Mouse (Mus musculus): ENCODE data around the gene St14. TPM values are rescaled to one million over a fixed set of nuclear protein-coding genes. Genes with fewer than 3 reads are reported as not detected.

Gene St14
- polyA plus RNA-seq, 1 experiment from 2014 or later: 36.6 TPM

DNA sequence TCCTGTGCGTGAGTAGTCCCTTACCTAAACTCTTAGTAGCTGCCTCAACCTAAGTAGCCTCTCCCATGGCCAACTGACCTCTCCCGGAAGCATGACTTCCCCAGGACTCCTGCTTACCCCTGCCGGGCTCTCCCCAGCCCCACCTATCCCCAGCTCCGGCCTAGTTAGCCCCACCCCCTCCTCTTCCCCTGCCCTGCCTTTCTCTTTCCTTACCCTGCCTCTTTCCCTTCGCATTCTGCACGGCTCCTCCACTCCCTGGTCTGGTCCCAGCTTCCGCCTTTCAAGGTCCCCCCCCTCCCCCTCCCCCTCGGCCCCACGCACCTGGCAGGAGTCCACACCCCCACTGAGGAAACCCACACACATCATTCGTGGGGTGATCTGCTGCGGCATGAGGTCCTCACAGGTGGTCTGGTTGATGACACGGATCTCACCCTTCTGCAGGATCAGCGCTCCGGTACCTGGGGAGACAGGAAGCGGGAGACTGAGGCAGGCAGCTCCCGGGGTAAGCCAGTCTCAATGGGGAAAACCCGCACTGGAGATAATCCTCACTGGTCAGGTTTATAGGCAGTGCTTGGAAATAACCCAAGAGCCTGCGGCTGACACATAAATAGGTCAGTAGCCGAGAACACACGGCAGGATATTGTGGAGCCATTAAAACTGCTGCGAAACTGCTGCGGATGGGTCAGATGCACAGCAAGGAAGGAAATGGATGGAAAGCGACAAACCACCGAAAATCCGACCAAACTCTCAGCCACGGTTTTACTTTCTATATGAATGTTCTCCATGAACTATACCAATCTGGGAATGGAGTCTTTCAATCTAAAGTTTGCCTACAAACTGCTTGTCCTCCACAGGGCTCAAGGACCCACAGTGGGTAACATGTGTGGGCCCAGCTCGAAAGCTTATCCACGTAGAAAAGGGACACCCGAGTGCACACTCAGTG, 41.3 kb downstream of the St14 start:
- TF ChIP-seq EP300 (IDR thresholded peaks at IDR 0.05) (no peak), CTCF (IDR thresholded peaks at IDR 0.05) (no peak)
- H3K4me3 ChIP-seq (ENCODE audit: low read depth, low read length): no peak overlapping the region
- no peak overlapping the region for H3K4me2 ChIP-seq (replicated peaks; ENCODE audit: low read depth, low read length)
- H3K9ac ChIP-seq (replicated peaks; ENCODE audit: low read depth): no peak overlapping the region
- H3K27me3 ChIP-seq (replicated peaks; ENCODE audit: insufficient read depth, low read length): no peaks in the 10 kb centered on the region
- H3K27ac ChIP-seq (ENCODE audit: low read length): no peak overlapping the region
- DNase-seq (ENCODE audit: low spot score): no peak
- 76% methylated on average over 29 of the region's 29 CpGs for WGBS
- no peaks in the 10 kb centered on the region for H3K9me3 ChIP-seq (ENCODE audit: low read length)
- ATAC-seq: no peak
- H3K4me1 ChIP-seq (ENCODE audit: insufficient read depth, low read depth, low read length): no peaks in the 10 kb centered on the region
- H3K36me3 ChIP-seq (ENCODE audit: insufficient read depth, low read length): no peaks in the 10 kb centered on the region

DNA sequence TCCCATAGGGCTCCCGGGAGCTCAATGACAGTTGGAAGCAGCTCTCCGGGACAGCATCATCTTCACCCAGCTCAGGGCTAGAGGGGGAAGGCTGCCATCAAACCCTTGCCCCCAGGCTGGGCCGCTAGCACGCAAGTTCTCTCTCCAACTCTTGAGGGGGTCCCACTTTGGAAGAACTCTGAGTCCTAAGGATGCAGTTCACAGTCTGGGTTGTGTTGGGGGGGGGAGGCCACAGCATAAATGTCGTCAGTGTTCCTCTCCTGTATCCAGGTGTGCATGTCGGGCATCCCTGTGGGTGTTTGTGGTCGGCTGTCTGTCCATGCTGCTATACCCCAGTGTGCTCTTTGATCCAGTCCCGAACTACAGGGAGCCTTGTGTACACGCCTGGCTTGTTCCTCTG, 42.1 kb downstream of the St14 start:
- Histone ChIP-seq H3K4me1 (ENCODE audit: insufficient read depth, low read depth, low read length) (no peaks in the 10 kb centered on the region), H3K4me3 (ENCODE audit: low read depth, low read length) (no peak overlapping the region), H3K27ac (ENCODE audit: low read length) (no peak overlapping the region), H3K27me3 (replicated peaks; ENCODE audit: insufficient read depth, low read length) (no peaks in the 10 kb centered on the region), H3K36me3 (ENCODE audit: insufficient read depth, low read length) (no peaks in the 10 kb centered on the region), H3K9ac (replicated peaks; ENCODE audit: low read depth) (no peak overlapping the region), H3K4me2 (replicated peaks; ENCODE audit: low read depth, low read length) (no peak overlapping the region), H3K9me3 (ENCODE audit: low read length) (no peaks in the 10 kb centered on the region)
- ATAC-seq (no peak), DNase-seq (ENCODE audit: low spot score) (no peak)
- 80% methylated on average over 9 of the region's 9 CpGs for WGBS
- TF ChIP-seq CTCF (IDR thresholded peaks at IDR 0.05): no peak
- TF ChIP-seq EP300 (IDR thresholded peaks at IDR 0.05): no peak

DNA sequence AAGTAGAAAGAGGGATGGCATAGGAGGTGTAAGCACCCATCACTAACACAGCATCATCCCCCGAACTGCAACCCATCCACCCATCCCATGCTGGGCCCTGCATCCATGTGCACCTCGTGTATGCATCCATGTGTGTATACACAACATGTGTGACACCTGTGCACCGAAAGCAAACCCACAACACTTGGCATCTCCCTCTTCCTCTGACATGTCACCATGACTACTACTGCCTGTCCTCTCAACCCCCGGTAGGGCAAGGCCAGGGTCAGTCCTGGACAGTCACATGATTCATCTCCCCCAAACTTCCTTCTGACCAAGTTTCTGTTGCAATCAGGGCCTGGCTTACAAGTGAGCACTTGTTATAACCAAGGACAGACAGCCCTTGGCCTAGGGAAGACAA, 42.8 kb downstream of the St14 start:
- Histone ChIP-seq H3K4me1 (ENCODE audit: insufficient read depth, low read depth, low read length) (no peaks in the 10 kb centered on the region), H3K9ac (replicated peaks; ENCODE audit: low read depth) (no peak overlapping the region), H3K36me3 (ENCODE audit: insufficient read depth, low read length) (no peaks in the 10 kb centered on the region), H3K4me2 (replicated peaks; ENCODE audit: low read depth, low read length) (no peak overlapping the region), H3K4me3 (ENCODE audit: low read depth, low read length) (no peak overlapping the region), H3K27me3 (replicated peaks; ENCODE audit: insufficient read depth, low read length) (no peaks in the 10 kb centered on the region), H3K27ac (ENCODE audit: low read length) (no peak overlapping the region), H3K9me3 (ENCODE audit: low read length) (no peaks in the 10 kb centered on the region)
- TF ChIP-seq CTCF (IDR thresholded peaks at IDR 0.05) (no peak), EP300 (IDR thresholded peaks at IDR 0.05) (no peak)
- ATAC-seq (no peak), DNase-seq (ENCODE audit: low spot score) (no peak)
- 72% methylated on average over 4 of the region's 4 CpGs for WGBS

DNA sequence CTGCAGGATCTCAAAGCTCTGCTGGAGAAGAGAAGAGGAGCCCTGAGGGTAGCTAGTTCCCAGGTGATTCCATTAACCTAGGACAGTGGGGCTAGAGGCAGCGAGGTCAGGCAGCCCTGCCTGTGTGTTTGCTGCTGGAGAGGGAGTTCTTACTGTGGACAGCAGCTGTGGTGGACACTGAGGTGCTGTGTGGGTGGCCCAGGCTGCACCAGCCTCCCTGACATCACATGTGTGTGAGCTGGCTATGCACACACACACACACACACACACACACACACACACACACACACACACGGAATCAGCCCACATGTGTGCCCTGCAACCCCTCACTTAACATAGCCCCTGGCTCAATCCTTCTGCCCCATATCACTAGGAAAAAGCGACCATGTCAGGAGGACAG, 43.5 kb downstream of the St14 start:
- WGBS: 58% methylated on average over 3 of the region's 3 CpGs
- TF ChIP-seq CTCF (IDR thresholded peaks at IDR 0.05): no peak
- no peak for TF ChIP-seq EP300 (IDR thresholded peaks at IDR 0.05)
- no peak overlapping the region for H3K4me3 ChIP-seq (ENCODE audit: low read depth, low read length)
- no peak overlapping the region for H3K27ac ChIP-seq (ENCODE audit: low read length)
- H3K36me3 ChIP-seq (ENCODE audit: insufficient read depth, low read length): no peaks in the 10 kb centered on the region
- no peaks in the 10 kb centered on the region for H3K9me3 ChIP-seq (ENCODE audit: low read length)
- no peak for ATAC-seq
- H3K4me2 ChIP-seq (replicated peaks; ENCODE audit: low read depth, low read length): no peak overlapping the region
- no peaks in the 10 kb centered on the region for H3K27me3 ChIP-seq (replicated peaks; ENCODE audit: insufficient read depth, low read length)
- H3K9ac ChIP-seq (replicated peaks; ENCODE audit: low read depth): no peak overlapping the region
- no peaks in the 10 kb centered on the region for H3K4me1 ChIP-seq (ENCODE audit: insufficient read depth, low read depth, low read length)
- no peak for DNase-seq (ENCODE audit: low spot score)

DNA sequence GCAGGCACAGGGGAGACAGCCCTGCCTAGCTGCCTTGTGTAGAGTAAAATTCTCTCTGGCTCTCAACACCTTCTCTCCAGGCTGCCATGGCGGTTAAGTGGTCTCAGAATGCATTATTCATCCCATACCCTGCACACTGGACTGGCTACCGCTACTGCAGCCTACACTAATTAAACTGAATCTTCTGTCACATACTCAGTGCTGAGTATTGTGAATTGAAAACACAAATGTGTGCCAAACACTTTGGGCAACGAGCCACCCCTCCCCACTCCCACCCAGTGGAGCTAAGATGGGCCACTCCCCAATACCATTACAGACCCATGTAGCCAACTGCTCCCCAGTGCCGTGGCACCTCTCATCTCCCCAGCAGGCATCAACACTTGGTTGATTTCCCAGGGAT, 44.2 kb downstream of the St14 start:
- Histone ChIP-seq H3K36me3 (ENCODE audit: insufficient read depth, low read length) (no peaks in the 10 kb centered on the region), H3K27me3 (replicated peaks; ENCODE audit: insufficient read depth, low read length) (no peaks in the 10 kb centered on the region), H3K9me3 (ENCODE audit: low read length) (no peaks in the 10 kb centered on the region), H3K27ac (ENCODE audit: low read length) (no peak overlapping the region), H3K4me3 (ENCODE audit: low read depth, low read length) (no peak overlapping the region), H3K4me1 (ENCODE audit: insufficient read depth, low read depth, low read length) (no peaks in the 10 kb centered on the region), H3K9ac (replicated peaks; ENCODE audit: low read depth) (no peak overlapping the region), H3K4me2 (replicated peaks; ENCODE audit: low read depth, low read length) (no peak overlapping the region)
- no peak for ATAC-seq
- WGBS: 72% methylated on average over 4 of the region's 4 CpGs
- TF ChIP-seq EP300 (IDR thresholded peaks at IDR 0.05) (no peak), CTCF (IDR thresholded peaks at IDR 0.05) (no peak)
- no peak for DNase-seq (ENCODE audit: low spot score)

DNA sequence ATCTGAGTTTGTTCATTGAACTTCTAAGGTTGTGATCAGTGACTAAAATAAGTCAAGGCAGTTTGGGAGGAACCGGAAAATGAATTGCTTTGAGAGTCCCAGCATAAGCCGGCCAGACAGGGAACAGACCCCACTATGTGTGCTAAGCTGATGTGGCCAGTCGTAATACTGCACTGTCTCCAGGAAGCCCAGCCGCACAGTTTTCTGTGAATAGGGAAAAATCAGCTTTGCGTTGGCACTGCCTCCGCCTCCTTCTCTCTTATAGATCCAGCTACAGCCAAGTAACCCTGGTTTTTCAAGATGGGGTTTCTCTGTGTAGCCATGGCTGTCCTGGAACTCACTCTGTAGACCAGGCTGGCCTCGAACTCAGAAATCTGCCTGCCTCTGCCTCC, 44.9 kb downstream of the St14 start:
- TF ChIP-seq CTCF (IDR thresholded peaks at IDR 0.05): no peak
- TF ChIP-seq EP300 (IDR thresholded peaks at IDR 0.05): no peak
- Histone ChIP-seq H3K4me3 (ENCODE audit: low read depth, low read length) (no peak overlapping the region), H3K27ac (ENCODE audit: low read length) (no peak overlapping the region), H3K36me3 (ENCODE audit: insufficient read depth, low read length) (no peaks in the 10 kb centered on the region), H3K9me3 (ENCODE audit: low read length) (no peaks in the 10 kb centered on the region), H3K9ac (replicated peaks; ENCODE audit: low read depth) (no peak overlapping the region), H3K4me1 (ENCODE audit: insufficient read depth, low read depth, low read length) (no peaks in the 10 kb centered on the region), H3K27me3 (replicated peaks; ENCODE audit: insufficient read depth, low read length) (no peaks in the 10 kb centered on the region), H3K4me2 (replicated peaks; ENCODE audit: low read depth, low read length) (no peak overlapping the region)
- no peak for DNase-seq (ENCODE audit: low spot score)
- 80% methylated on average over 7 of the region's 7 CpGs for whole genome bisulfite sequencing
- ATAC-seq: no peak
